Mouse (Mus musculus) kidney, adult 2 months (tissue): ENCODE data around the gene Gm20767.
"Not testable (repeated sequence)": the region's sequence is repeated elsewhere in the genome, so short reads cannot be mapped to it uniquely, and the experiment has no call there.

Experiments used
- CTCF ChIP-seq: fragments of 200-500 bp; conservative IDR thresholded peaks from 2 replicates; pipeline ENCODE4 v1.5.1; 2011; ENCODE audit warnings: low read depth, mild to moderate bottlenecking, control low read depth, low read length, moderate library complexity, mixed read lengths; ENCODE audit not compliant: insufficient read depth, insufficient read length
- POLR2A ChIP-seq: fragments of 200-500 bp; IDR thresholded peaks from one replicate; pipeline ENCODE4 v1.6.1; 2011; ENCODE audit warnings: low read depth, low read length, control low read depth

- TF ChIP-seq CTCF, POLR2A: not testable (repeated sequence)
Observed at GRCm38 (mm10) chr13:120096241-120096937, 43.7 kb upstream of the Gm20767 start.
